Mouse (Mus musculus) left cerebral cortex, adult 8-10 months (tissue): ENCODE measurements around the gene Acox1. TPM values are rescaled to one million over a fixed set of nuclear protein-coding genes. Genes with fewer than 3 reads are reported as not detected.

ENCODE experiments used
- DNase-seq, 2 experiments: peaks; one replicate each; pipeline ENCODE4 v3.0.0; 2022; ENCODE audit warnings: low spot score in 2 of 2
- total RNA-seq, 4 experiments: library from RNA; stranded (reverse); gene quantifications; 2 replicates each; pipeline ENCODE4 v1.2.4; 2022

Acox1 gene
- total RNA-seq, 4 experiments from 2014 or later, result 122 to 132 (median 126) TPM

GRCm38 (mm10) chr11:116167884-116168439, 30.9 kb downstream of the Acox1 start, which contains the start of gene Fbf1:
Fbf1 (minus strand) TSS chr11:116168166.
- DNase-seq, result peak; percentile 91 to 96

- no peak for DNase-seq
Measured at GRCm38 (mm10) chr11:116167232-116167631, 31.6 kb downstream of the Acox1 start.

- no peak for DNase-seq
Measured at GRCm38 (mm10) chr11:116163002-116163401, 35.8 kb downstream of the Acox1 start.

DNA sequence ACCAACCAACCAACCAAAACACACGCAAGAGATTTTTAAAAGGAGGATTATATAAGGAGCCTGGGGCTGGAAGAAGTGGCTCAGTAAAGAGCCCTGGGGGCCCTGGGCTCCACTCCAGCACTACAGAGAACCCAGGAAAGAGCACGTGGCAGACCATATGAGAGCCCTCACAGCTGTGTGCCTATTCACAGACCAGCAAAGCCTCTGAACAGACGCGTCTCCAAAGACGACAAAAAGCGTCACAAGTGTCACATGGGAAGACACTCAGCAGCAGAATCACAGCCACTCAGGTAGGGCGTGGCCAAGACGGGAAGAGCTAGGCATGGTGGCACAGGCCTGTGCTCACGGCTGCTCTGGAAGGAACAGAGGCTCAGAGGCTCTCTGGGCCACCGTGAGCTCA, 36.7 kb downstream of the Acox1 start:
- peak in 1 of 2 experiments; percentile 75 for DNase-seq

- no peak for DNase-seq
Measured at GRCm38 (mm10) chr11:116161312-116161711, 37.5 kb downstream of the Acox1 start.

GRCm38 (mm10) chr11:116150960-116151359, 47.9 kb downstream of the Acox1 start:
- DNase-seq, result no peak

DNA sequence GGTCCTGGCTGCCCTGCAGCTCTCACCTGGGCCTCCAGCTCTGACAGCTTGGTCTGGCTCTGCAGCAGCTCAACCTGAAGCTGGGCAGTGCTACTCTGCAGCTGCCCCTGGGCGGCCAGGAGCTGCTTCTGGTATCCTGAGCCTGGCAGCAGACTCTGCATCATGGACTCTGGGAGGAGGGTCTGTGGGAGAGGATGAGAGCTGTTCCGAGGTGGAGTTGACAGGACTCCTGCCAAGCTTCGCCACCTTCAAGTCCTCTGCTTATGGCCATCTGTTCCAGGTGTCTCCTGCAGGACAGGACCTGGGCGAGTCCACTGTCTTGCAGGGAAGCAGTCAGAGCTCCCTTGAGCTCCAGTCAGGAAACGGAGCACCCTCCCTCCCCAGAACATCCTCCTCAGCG, 49.5 kb downstream of the Acox1 start:
- DNase-seq, result no peak

GRCm38 (mm10) chr11:116148761-116149221, 50.1 kb downstream of the Acox1 start:
- DNase-seq, result peak in 1 of 2 experiments; percentile 81

- DNase-seq, result peak; percentile 58 to 80
Measured at GRCm38 (mm10) chr11:116146294-116146985, 52.4 kb downstream of the Acox1 start.

- DNase-seq, result no peak
Measured at GRCm38 (mm10) chr11:116145481-116146293, 53.2 kb downstream of the Acox1 start.

- DNase-seq, result no peak
Measured at GRCm38 (mm10) chr11:116143468-116143867, 55.4 kb downstream of the Acox1 start.

GRCm38 (mm10) chr11:116142211-116142991, 56.4 kb downstream of the Acox1 start:
- no peak for DNase-seq

DNA sequence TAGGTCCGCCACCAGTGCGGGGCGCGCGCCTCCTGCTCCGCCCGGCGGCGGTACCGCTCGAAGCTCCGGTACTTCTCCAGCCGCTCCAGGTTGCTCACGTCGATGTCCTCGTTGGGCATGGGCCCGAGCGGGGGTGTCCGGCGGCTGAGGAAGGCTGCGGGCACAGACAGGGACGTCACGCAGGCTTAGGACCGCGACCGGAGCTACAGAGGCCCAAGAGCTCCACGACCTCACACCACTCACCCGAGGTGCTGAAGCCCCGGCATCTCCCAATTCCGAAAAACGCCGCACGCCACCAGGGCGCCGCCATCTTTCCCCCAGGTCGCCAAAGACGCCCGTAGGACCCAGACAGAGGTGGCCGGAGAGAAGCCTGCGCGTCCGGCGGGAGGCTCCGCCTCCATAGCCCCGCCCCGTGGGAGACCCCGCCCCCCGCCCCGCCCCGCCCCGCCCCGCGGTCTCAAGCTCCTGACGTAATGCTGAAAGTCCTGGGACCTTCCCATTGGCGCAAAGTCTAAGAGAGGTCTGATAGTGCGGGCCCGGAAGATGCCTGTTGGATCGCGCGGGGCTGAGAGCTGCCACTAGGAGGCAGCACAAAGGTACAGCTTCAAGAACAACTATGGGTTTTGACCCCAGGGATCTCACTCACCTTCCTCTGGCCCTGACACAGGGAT, 60.2 kb downstream of the Acox1 start, which contains the start of gene Mrpl38:
Mrpl38 (minus strand) TSS at position 401 of the 671 bp plus-strand sequence.
- DNase-seq, result peak; percentile 69 to 79

DNA sequence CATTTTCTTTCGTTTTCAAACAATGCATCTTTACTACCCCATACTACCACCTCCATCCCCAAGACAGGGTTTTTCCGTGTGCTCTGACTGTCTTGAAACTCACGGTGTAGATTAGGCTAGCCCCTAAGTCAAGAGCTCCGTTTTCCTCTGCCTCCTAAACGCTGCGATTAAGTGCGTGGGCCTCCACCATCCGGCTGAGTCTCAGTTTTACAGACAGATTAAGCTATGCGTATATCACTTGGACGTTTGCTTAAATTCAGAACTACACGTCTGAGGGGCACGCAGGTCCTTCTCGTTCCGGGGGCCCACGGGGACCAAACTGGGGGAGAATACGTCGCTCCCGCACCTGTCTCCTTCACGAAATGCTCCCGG, 60.8 kb downstream of the Acox1 start:
- no peak for DNase-seq

DNA sequence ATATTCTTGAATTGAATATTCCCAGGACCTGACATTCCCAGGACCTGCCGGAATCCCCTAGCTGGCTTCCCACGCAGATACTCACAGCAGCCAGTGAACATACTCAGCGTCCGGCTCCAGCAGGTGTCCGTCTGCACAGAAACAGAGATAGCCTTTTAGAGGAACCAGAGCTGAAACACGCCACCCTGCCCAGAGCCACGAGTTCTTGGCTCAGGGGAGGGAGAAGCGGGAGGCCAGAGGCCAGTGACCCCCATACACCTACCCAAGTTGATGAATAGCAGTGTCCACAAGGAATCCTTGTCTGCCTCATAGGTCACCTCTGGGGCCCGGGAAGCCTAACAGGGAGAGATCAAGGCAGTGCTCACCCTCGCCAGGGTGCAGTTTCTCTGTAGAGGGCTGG, 64.7 kb downstream of the Acox1 start:
- no peak for DNase-seq

DNA sequence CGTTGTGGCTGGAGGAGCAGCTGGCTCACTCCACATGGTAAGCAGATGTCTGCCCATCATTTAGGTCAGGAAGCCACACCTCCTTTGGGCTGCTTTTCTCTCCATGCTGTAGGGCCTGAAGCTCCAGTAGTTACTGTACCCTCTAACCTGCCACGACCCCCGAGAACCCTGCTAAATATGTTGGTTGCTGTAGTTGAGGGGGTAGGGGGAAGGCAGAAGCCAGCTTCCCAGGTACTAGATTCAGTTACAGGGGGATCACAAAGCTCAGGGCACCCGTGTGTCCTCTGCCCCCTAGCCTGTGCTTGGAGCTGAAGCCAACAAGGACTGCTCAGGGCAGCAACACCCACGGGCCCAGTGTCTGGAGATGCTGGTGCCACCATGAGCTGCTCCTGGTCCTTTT, 65.3 kb downstream of the Acox1 start:
- no peak for DNase-seq

DNA sequence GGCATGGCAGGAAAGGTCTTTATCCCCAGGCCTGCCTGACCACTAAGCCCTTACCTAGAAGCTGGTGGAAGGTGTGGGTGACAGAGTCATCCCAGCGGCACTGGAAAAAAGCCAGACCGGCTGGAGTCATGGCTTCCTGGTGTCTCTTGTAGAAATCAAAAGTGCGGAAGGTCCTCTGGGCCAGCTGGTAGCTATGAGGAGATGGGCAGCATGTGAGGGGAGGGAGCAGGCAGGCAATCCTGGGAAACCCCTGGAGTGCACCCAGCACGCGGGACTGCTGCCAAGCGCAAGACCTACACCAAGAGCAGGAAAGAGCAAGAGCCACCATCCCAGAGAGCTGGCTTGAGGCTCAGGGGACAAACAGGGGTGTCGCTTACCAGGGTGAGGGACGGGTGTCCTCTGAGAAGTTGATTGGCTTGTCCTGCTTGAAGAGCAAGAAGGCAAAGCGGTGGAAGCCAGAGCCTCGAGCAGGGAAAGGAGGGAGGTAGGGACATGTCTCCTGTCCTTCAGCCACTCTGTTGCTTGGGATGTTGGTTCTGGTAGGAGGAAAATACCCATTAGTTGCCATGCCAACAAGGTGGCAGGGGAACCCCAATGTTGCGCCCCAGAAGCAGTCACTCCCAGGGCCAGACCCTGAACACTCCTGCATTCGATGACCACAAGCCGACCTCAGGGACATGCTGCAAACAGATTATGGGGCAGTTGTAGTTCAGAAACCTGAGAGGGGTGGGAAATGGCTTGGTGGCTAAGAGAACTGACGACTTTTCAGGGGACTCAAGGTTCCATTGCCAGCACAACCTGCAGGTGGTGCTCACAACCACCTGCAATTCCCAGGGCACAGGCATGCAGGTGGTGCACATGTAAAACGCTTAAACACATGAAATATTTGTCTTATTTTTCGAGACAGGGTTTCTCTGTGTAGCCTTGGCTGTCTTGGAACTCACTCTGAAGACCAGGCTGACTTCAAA, 66.2 kb downstream of the Acox1 start:
- no peak for DNase-seq

- DNase-seq, result no peak
Measured at GRCm38 (mm10) chr11:116131349-116132170, 67.3 kb downstream of the Acox1 start.
